Mouse (Mus musculus) gastrocnemius, postnatal 4 days (tissue): ENCODE data around the gene Slc25a5. TPM values are rescaled to one million over a fixed set of nuclear protein-coding genes. Genes with fewer than 3 reads are reported as not detected.

Experiments used
- DNase-seq, 2 experiments: peaks; one replicate each; pipeline ENCODE4 v3.0.0; 2021 to 2022; ENCODE audit warnings: low spot score in 2 of 2, mixed read lengths in 2 of 2
- total RNA-seq, 2 experiments: library from RNA; stranded (reverse); gene quantifications; 2 replicates each; pipeline ENCODE4 v1.2.3; 2021

Gene Slc25a5
- total RNA-seq, 2 experiments from 2014 or later, result 291 to 333 TPM

- no peak for DNase-seq
Measured at GRCm38 (mm10) chrX:36799131-36799879, 3.9 kb downstream of the Slc25a5 start.

GRCm38 (mm10) chrX:36803189-36803588 lies 7.7 kb downstream of the Slc25a5 start:
- no peak for DNase-seq

- DNase-seq, result peak in 1 of 2 experiments; percentile 10
Measured at GRCm38 (mm10) chrX:36804196-36804595, 8.7 kb downstream of the Slc25a5 start.

GRCm38 (mm10) chrX:36805466-36806235 lies 10.2 kb downstream of the Slc25a5 start:
- no peak for DNase-seq

- DNase-seq, result peak; percentile 62 to 81
Measured at GRCm38 (mm10) chrX:36807360-36808317, 12.2 kb downstream of the Slc25a5 start.

GRCm38 (mm10) chrX:36808318-36808683 lies 12.8 kb downstream of the Slc25a5 start:
- no peak for DNase-seq

GRCm38 (mm10) chrX:36811377-36811776 lies 15.9 kb downstream of the Slc25a5 start:
- DNase-seq, result no peak

GRCm38 (mm10) chrX:36814161-36814836 lies 18.8 kb downstream of the Slc25a5 start:
- DNase-seq, result no peak

- no peak for DNase-seq
Measured at GRCm38 (mm10) chrX:36815022-36815421, 19.6 kb downstream of the Slc25a5 start.

GRCm38 (mm10) chrX:36815439-36815838 lies 20.0 kb downstream of the Slc25a5 start:
- no peak for DNase-seq

GRCm38 (mm10) chrX:36816368-36816899 lies 21.0 kb downstream of the Slc25a5 start:
- DNase-seq, result no peak

- no peak for DNase-seq
Measured at GRCm38 (mm10) chrX:36816953-36817441, 21.5 kb downstream of the Slc25a5 start.

GRCm38 (mm10) chrX:36819575-36819974 lies 24.1 kb downstream of the Slc25a5 start:
- no peak for DNase-seq

GRCm38 (mm10) chrX:36820201-36820600 lies 24.8 kb downstream of the Slc25a5 start:
- DNase-seq, result no peak

GRCm38 (mm10) chrX:36823932-36824711 lies 28.7 kb downstream of the Slc25a5 start:
- DNase-seq, result no peak

- no peak for DNase-seq
Measured at GRCm38 (mm10) chrX:36825032-36825431, 29.6 kb downstream of the Slc25a5 start.

- DNase-seq, result no peak
Measured at GRCm38 (mm10) chrX:36826873-36827272, 31.4 kb downstream of the Slc25a5 start.

- peak in 1 of 2 experiments; percentile 37 for DNase-seq
Measured at GRCm38 (mm10) chrX:36830271-36830670, 34.8 kb downstream of the Slc25a5 start.

GRCm38 (mm10) chrX:36831632-36832031 lies 36.2 kb downstream of the Slc25a5 start:
- DNase-seq, result no peak
